Mouse (Mus musculus): ENCODE results near the gene Ugt2b36. TPM values are rescaled to one million over a fixed set of nuclear protein-coding genes. Genes with fewer than 3 reads are reported as not detected.
"Not testable (repeated sequence)": the region's sequence is repeated elsewhere in the genome, so short reads cannot be mapped to it uniquely, and the experiment has no call there.

Gene Ugt2b36
- polyA plus RNA-seq (2012; rRNA removed) = not detected in 2 replicates

- no peak within 1 kb of the TSS for H3K4me3 ChIP-seq (ENCODE audit: control insufficient read depth, low read depth, low read length)
- no peak within 1 kb of the TSS for H3K27ac ChIP-seq (ENCODE audit: control insufficient read depth, insufficient read depth, low read depth, low read length)
- H3K36me3 ChIP-seq (ENCODE audit: control insufficient read depth, insufficient read depth, low read length) = no peaks in the 10 kb centered on the region
- no peaks in the 10 kb centered on the region for H3K27me3 ChIP-seq (ENCODE audit: control insufficient read depth, insufficient read depth, low read length)
- H3K4me1 ChIP-seq (ENCODE audit: control insufficient read depth, insufficient read depth, low read length) = no peaks in the 10 kb centered on the region
- no peak for TF ChIP-seq CTCF (IDR thresholded peaks at IDR 0.05; ENCODE audit: control insufficient read depth, insufficient read depth, insufficient replicate concordance, low read depth, low read length)
- no peak for TF ChIP-seq POLR2A (IDR thresholded peaks at IDR 0.05; ENCODE audit: control insufficient read depth, low read depth, low read length)
These were observed at the start of gene Ugt2b36 for GRCm38 (mm10) chr5:87092346-87093027. Gene Ugt2b36, minus strand, starts transcription at chr5:87092555.

- H3K27ac ChIP-seq (ENCODE audit: control insufficient read depth, insufficient read depth, low read depth, low read length); H3K4me1 ChIP-seq (ENCODE audit: control insufficient read depth, insufficient read depth, low read length); H3K36me3 ChIP-seq (ENCODE audit: control insufficient read depth, insufficient read depth, low read length); H3K27me3 ChIP-seq (ENCODE audit: control insufficient read depth, insufficient read depth, low read length); H3K4me3 ChIP-seq (ENCODE audit: control insufficient read depth, low read depth, low read length): not testable (repeated sequence)
These were observed 47.8 kb upstream of the Ugt2b36 start, which contains the start of gene Ugt2b5 for GRCm38 (mm10) chr5:87140196-87140595. Gene Ugt2b5, minus strand, starts transcription at chr5:87140318.

GRCm38 (mm10) chr5:87103697-87104096, 11.3 kb upstream of the Ugt2b36 start:
- H3K4me3 ChIP-seq (ENCODE audit: control insufficient read depth, low read depth, low read length); H3K36me3 ChIP-seq (ENCODE audit: control insufficient read depth, insufficient read depth, low read length); H3K4me1 ChIP-seq (ENCODE audit: control insufficient read depth, insufficient read depth, low read length): not testable (repeated sequence)

GRCm38 (mm10) chr5:87091111-87091510, 1.2 kb downstream of the Ugt2b36 start:
- Histone ChIP-seq H3K27me3 (ENCODE audit: control insufficient read depth, insufficient read depth, low read length) (no peaks in the 10 kb centered on the region), H3K4me3 (ENCODE audit: control insufficient read depth, low read depth, low read length) (no peak overlapping the region), H3K36me3 (ENCODE audit: control insufficient read depth, insufficient read depth, low read length) (no peaks in the 10 kb centered on the region), H3K4me1 (ENCODE audit: control insufficient read depth, insufficient read depth, low read length) (no peaks in the 10 kb centered on the region), H3K27ac (ENCODE audit: control insufficient read depth, insufficient read depth, low read depth, low read length) (no peak overlapping the region)
- TF ChIP-seq CTCF (IDR thresholded peaks at IDR 0.05; ENCODE audit: control insufficient read depth, insufficient read depth, insufficient replicate concordance, low read depth, low read length) = no peak
- TF ChIP-seq POLR2A (IDR thresholded peaks at IDR 0.05; ENCODE audit: control insufficient read depth, low read depth, low read length) = no peak

More at GRCm38 (mm10) chr5:87103697-87104096, 11.3 kb upstream of the Ugt2b36 start:
- H3K27me3 ChIP-seq (ENCODE audit: control insufficient read depth, insufficient read depth, low read length); H3K27ac ChIP-seq (ENCODE audit: control insufficient read depth, insufficient read depth, low read depth, low read length): not testable (repeated sequence)

- H3K4me1 ChIP-seq (ENCODE audit: control insufficient read depth, insufficient read depth, low read length) = no peaks in the 10 kb centered on the region
- H3K4me3 ChIP-seq (ENCODE audit: control insufficient read depth, low read depth, low read length) = no peak overlapping the region
- no peaks in the 10 kb centered on the region for H3K36me3 ChIP-seq (ENCODE audit: control insufficient read depth, insufficient read depth, low read length)
- H3K27ac ChIP-seq (ENCODE audit: control insufficient read depth, insufficient read depth, low read depth, low read length) = no peak overlapping the region
- no peak for TF ChIP-seq CTCF (IDR thresholded peaks at IDR 0.05; ENCODE audit: control insufficient read depth, insufficient read depth, insufficient replicate concordance, low read depth, low read length)
- TF ChIP-seq POLR2A (IDR thresholded peaks at IDR 0.05; ENCODE audit: control insufficient read depth, low read depth, low read length) = no peak
- H3K27me3 ChIP-seq (ENCODE audit: control insufficient read depth, insufficient read depth, low read length) = no peaks in the 10 kb centered on the region
These were observed 3.1 kb downstream of the Ugt2b36 start for GRCm38 (mm10) chr5:87089264-87089663.

GRCm38 (mm10) chr5:87086269-87086668, 6.1 kb downstream of the Ugt2b36 start:
- no peaks in the 10 kb centered on the region for H3K27me3 ChIP-seq (ENCODE audit: control insufficient read depth, insufficient read depth, low read length)
- TF ChIP-seq POLR2A (IDR thresholded peaks at IDR 0.05; ENCODE audit: control insufficient read depth, low read depth, low read length) (no peak), CTCF (IDR thresholded peaks at IDR 0.05; ENCODE audit: control insufficient read depth, insufficient read depth, insufficient replicate concordance, low read depth, low read length) (no peak)
- no peak overlapping the region for H3K27ac ChIP-seq (ENCODE audit: control insufficient read depth, insufficient read depth, low read depth, low read length)
- H3K4me3 ChIP-seq (ENCODE audit: control insufficient read depth, low read depth, low read length) = no peak overlapping the region
- H3K4me1 ChIP-seq (ENCODE audit: control insufficient read depth, insufficient read depth, low read length) = no peaks in the 10 kb centered on the region
- H3K36me3 ChIP-seq (ENCODE audit: control insufficient read depth, insufficient read depth, low read length) = no peaks in the 10 kb centered on the region

GRCm38 (mm10) chr5:87030624-87031023, 61.7 kb downstream of the Ugt2b36 start:
- H3K36me3 ChIP-seq (ENCODE audit: control insufficient read depth, insufficient read depth, low read length) = no peaks in the 10 kb centered on the region
- H3K27me3 ChIP-seq (ENCODE audit: control insufficient read depth, insufficient read depth, low read length) = no peaks in the 10 kb centered on the region
- TF ChIP-seq CTCF (IDR thresholded peaks at IDR 0.05; ENCODE audit: control insufficient read depth, insufficient read depth, insufficient replicate concordance, low read depth, low read length) = no peak
- TF ChIP-seq POLR2A (IDR thresholded peaks at IDR 0.05; ENCODE audit: control insufficient read depth, low read depth, low read length) = no peak
- H3K4me3 ChIP-seq (ENCODE audit: control insufficient read depth, low read depth, low read length) = no peak overlapping the region
- no peaks in the 10 kb centered on the region for H3K4me1 ChIP-seq (ENCODE audit: control insufficient read depth, insufficient read depth, low read length)
- H3K27ac ChIP-seq (ENCODE audit: control insufficient read depth, insufficient read depth, low read depth, low read length) = no peak overlapping the region

GRCm38 (mm10) chr5:87027359-87027758, 65.0 kb downstream of the Ugt2b36 start:
- TF ChIP-seq POLR2A (IDR thresholded peaks at IDR 0.05; ENCODE audit: control insufficient read depth, low read depth, low read length) (no peak), CTCF (IDR thresholded peaks at IDR 0.05; ENCODE audit: control insufficient read depth, insufficient read depth, insufficient replicate concordance, low read depth, low read length) (no peak)
- H3K27me3 ChIP-seq (ENCODE audit: control insufficient read depth, insufficient read depth, low read length) = no peaks in the 10 kb centered on the region
- no peaks in the 10 kb centered on the region for H3K36me3 ChIP-seq (ENCODE audit: control insufficient read depth, insufficient read depth, low read length)
- no peak overlapping the region for H3K27ac ChIP-seq (ENCODE audit: control insufficient read depth, insufficient read depth, low read depth, low read length)
- no peaks in the 10 kb centered on the region for H3K4me1 ChIP-seq (ENCODE audit: control insufficient read depth, insufficient read depth, low read length)
- H3K4me3 ChIP-seq (ENCODE audit: control insufficient read depth, low read depth, low read length) = no peak overlapping the region

Other genes with a start within 250 kb of the Ugt2b36 start
- 0.02 TPM in 1 of 2 replicates, not detected in the other for gene Ugt2b34, start 185.6 kb downstream of the Ugt2b36 start, polyA plus RNA-seq (2012; rRNA removed)
- not detected in 2 replicates for gene Ugt2b1, start 166.0 kb downstream of the Ugt2b36 start, polyA plus RNA-seq (2012; rRNA removed)
- not detected in 2 replicates for gene Ugt2b35, start 91.7 kb downstream of the Ugt2b36 start, polyA plus RNA-seq (2012; rRNA removed)
- 0.09 TPM in 1 of 2 replicates, not detected in the other for gene Ugt2b5, start 47.8 kb upstream of the Ugt2b36 start, polyA plus RNA-seq (2012; rRNA removed)
- gene Ugt2b37, start 162.2 kb upstream of the Ugt2b36 start, polyA plus RNA-seq (2012; rRNA removed) = not detected in 2 replicates
- not detected in 2 replicates for gene Ugt2a3, start 244.6 kb upstream of the Ugt2b36 start, polyA plus RNA-seq (2012; rRNA removed)

Measured in testis, adult 2 months (tissue).